Mouse (Mus musculus) lung, adult 2 months (tissue): ENCODE measurements around the gene Aldh3b3.

Experiments
- CTCF ChIP-seq: fragments of 200-500 bp; IDR thresholded peaks from 2 replicates; pipeline ENCODE4 v1.5.1; 2011; ENCODE audit warnings: mild to moderate bottlenecking, low read length, control low read depth; ENCODE audit not compliant: insufficient read depth
- POLR2A ChIP-seq: fragments of 200-500 bp; IDR thresholded peaks from 2 replicates; pipeline ENCODE4 v1.6.1; 2011; ENCODE audit warnings: low read depth, mild to moderate bottlenecking, control low read depth, low read length, borderline replicate concordance; ENCODE audit errors: extremely low read depth

DNA sequence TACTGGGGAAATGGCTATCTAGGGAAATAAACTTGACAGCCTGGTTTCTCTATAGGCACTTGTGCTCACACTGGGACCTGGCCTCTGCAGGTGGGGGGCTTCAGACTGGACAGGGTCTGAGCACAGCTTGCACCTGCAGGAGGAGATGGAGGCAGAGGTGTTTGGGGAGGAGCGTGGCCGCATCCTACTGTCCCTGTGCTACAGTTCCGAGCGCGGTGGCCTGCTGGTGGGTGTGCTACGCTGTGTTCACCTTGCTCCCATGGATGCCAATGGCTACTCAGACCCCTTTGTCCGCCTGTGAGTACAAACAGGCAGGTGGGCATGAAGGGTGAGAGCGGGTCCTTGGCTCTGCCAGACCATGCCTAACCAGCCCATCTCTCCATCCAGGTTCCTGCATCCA lies 47.5 kb downstream of the Aldh3b3 start:
- TF ChIP-seq CTCF: no peak
- TF ChIP-seq POLR2A: no peak
